Mouse (Mus musculus) gastrocnemius, adult 2 months (tissue): ENCODE measurements around the gene Xrcc4. TPM values are rescaled to one million over a fixed set of nuclear protein-coding genes. Genes with fewer than 3 reads are reported as not detected.
A peak's percentile ranks its signal among the peaks of the same experiment; 100 is the strongest.

Experiments used
- DNase-seq: peaks from one replicate; pipeline ENCODE4 v3.0.0; 2022
- H3K27ac ChIP-seq: fragments of 200-600 bp; 2 replicates; pipeline ENCODE4 v1.8.1; 2022; ENCODE audit warnings: mild to moderate bottlenecking
- H3K4me3 ChIP-seq: fragments of 200-600 bp; 2 replicates; pipeline ENCODE4 v1.8.1; 2022; ENCODE audit warnings: mild to moderate bottlenecking, moderate library complexity
- CTCF ChIP-seq: fragments of 200-600 bp; IDR thresholded peaks from 2 replicates; pipeline ENCODE4 v1.8.1; 2022; ENCODE audit warnings: antibody characterized with exemption, mild to moderate bottlenecking, moderate library complexity
- intact Hi-C: fragments of 180-260 bp; cut with DNase I; formaldehyde crosslinking; loops from one replicate; pipeline ENCODE4 v1.15.1; 2025
- total RNA-seq, 2 experiments: library from RNA; stranded (reverse); gene quantifications; 2 replicates each; pipeline ENCODE4 v1.2.3; 2021

The Xrcc4 gene
- total RNA-seq, 2 experiments from 2014 or later = 8.0 to 8.1 TPM

- peak overlapping the region; percentile 53 for H3K4me3 ChIP-seq
- intact Hi-C loops = no loop called here
- TF ChIP-seq CTCF = no peak
- H3K27ac ChIP-seq = peak overlapping the region; percentile 68
- DNase-seq = peak; percentile 31
Observed at GRCm38 (mm10) chr13:89913891-89914290, 175.5 kb downstream of the Xrcc4 start.

GRCm38 (mm10) chr13:89906120-89906519 lies 183.3 kb downstream of the Xrcc4 start:
- TF ChIP-seq CTCF = no peak
- Histone ChIP-seq H3K27ac (no peak overlapping the region), H3K4me3 (no peak overlapping the region)
- intact Hi-C loops = no loop called here
- no peak for DNase-seq

DNA sequence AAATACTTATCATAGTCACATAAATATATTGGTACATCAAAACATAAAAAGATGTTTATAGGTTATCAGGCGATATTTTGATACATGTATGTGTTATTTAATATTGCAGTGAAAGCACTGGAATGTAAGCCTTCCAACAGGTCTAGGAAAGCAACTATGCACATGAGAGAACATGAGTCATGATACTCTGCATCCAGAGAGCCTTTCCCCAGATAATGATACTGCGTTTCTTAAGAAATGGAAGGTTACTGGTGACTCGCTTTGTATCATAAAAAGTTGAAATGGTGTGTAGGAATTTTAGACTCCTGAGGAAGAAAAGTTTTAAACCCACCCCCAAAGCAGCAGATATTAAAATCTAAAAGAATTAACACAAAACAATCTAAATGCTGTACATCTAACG lies 190.3 kb downstream of the Xrcc4 start:
- Histone ChIP-seq H3K27ac (no peak overlapping the region), H3K4me3 (no peak overlapping the region)
- no peak for DNase-seq
- intact Hi-C loops = no loop called here
- no peak for TF ChIP-seq CTCF

- no peak for DNase-seq
- Histone ChIP-seq H3K4me3 (no peak overlapping the region), H3K27ac (no peak overlapping the region)
- intact Hi-C loops = no loop called here
- no peak for TF ChIP-seq CTCF
Observed at GRCm38 (mm10) chr13:89892140-89892539, 197.3 kb downstream of the Xrcc4 start.

DNA sequence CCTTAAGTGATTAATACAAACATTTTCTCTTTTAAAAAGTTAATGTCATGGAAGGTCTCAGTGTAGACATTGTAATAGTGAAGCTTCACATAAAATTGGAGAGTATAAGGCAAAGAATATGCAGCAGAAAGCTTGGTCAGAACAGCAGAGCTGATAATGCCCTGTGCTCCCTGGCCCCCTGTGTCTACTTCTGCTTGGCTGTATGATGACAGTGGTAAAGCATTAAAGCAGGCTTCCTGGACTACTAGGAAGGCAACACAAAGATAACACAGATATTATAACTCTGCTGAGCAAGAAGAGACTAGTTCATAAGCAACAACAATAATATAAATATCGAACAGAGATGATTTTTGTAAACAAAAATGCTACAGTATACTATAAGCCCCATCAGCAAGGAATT lies 199.2 kb downstream of the Xrcc4 start:
- TF ChIP-seq CTCF = no peak
- no peak for DNase-seq
- intact Hi-C loops = no loop called here

GRCm38 (mm10) chr13:89889074-89889473 lies 200.3 kb downstream of the Xrcc4 start:
- no peak for TF ChIP-seq CTCF
- Histone ChIP-seq H3K27ac (no peak overlapping the region), H3K4me3 (no peak overlapping the region)
- intact Hi-C loops = no loop called here
- peak; percentile 26 for DNase-seq

More for the DNA sequence above, 199.2 kb downstream of the Xrcc4 start:
- H3K27ac ChIP-seq = no peak overlapping the region
- H3K4me3 ChIP-seq = no peak overlapping the region

- no peak for TF ChIP-seq CTCF
- intact Hi-C loops = no loop called here
- no peak overlapping the region for H3K4me3 ChIP-seq
- no peak overlapping the region for H3K27ac ChIP-seq
- no peak for DNase-seq
Observed at GRCm38 (mm10) chr13:89883523-89883922, 205.9 kb downstream of the Xrcc4 start.

GRCm38 (mm10) chr13:89881281-89881680 lies 208.1 kb downstream of the Xrcc4 start:
- H3K4me3 ChIP-seq = no peak overlapping the region
- no peak for TF ChIP-seq CTCF
- intact Hi-C loops = no loop called here
- no peak for DNase-seq
- no peak overlapping the region for H3K27ac ChIP-seq

- intact Hi-C loops = loop anchor here (10.0 kb wide), 1 partner anchor 94 kb away; no protein-coding TSS in a partner anchor
- TF ChIP-seq CTCF = no peak
- no peak overlapping the region for H3K4me3 ChIP-seq
- no peak overlapping the region for H3K27ac ChIP-seq
- no peak for DNase-seq
Observed at GRCm38 (mm10) chr13:89878832-89879468, 210.5 kb downstream of the Xrcc4 start.

DNA sequence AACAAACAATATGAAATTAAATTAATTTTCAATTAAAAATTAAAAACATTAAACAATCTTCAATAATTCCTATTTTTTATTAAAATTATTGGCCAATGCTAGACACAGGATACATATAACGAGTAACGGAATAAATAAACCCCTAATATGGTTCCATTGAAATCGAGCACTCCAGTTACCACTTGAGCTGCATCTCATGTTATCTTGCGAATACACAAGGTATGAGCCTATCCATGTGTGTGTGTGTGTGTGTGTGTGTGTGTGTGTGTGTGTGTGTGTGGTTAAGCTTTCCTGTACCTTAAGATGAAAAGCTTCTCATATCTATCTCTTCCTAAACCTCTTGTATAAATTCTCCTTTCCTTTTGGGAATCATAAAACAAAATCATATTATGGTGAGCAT lies 213.9 kb downstream of the Xrcc4 start:
- no peak for TF ChIP-seq CTCF
- Histone ChIP-seq H3K4me3 (no peak overlapping the region), H3K27ac (no peak overlapping the region)
- DNase-seq = no peak
- intact Hi-C loops = loop anchor here (10.0 kb wide), 1 partner anchor 91 kb away; no protein-coding TSS in a partner anchor

DNA sequence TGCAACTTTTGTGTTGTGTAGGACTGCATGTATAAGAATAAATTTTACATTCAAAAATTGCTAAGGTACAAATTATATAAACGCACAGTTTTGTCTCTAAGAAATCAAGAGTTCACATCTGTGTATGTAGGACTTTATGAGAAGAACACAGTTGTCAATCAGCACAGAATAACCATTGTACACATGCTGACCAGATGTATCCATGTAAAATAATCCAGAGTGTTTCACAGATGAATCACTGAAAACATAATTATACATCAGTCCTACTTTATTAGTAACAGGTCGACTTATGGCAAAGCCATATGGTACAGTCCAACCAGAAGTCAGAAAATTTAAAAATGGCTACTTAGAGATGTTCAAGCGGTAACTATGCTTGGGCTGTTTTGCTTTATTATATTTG lies 216.7 kb downstream of the Xrcc4 start:
- Histone ChIP-seq H3K27ac (no peak overlapping the region), H3K4me3 (no peak overlapping the region)
- intact Hi-C loops = loop anchor here (10.0 kb wide), 1 partner anchor 88 kb away; no protein-coding TSS in a partner anchor
- TF ChIP-seq CTCF = no peak
- DNase-seq = no peak

GRCm38 (mm10) chr13:89854139-89854538 lies 235.3 kb downstream of the Xrcc4 start:
- intact Hi-C loops = no loop called here
- no peak overlapping the region for H3K27ac ChIP-seq
- no peak for DNase-seq
- no peak overlapping the region for H3K4me3 ChIP-seq
- no peak for TF ChIP-seq CTCF

- TF ChIP-seq CTCF = no peak
- no peak for DNase-seq
- no peak overlapping the region for H3K27ac ChIP-seq
- intact Hi-C loops = no loop called here
- H3K4me3 ChIP-seq = no peak overlapping the region
Observed at GRCm38 (mm10) chr13:89850746-89851145, 238.7 kb downstream of the Xrcc4 start.

DNA sequence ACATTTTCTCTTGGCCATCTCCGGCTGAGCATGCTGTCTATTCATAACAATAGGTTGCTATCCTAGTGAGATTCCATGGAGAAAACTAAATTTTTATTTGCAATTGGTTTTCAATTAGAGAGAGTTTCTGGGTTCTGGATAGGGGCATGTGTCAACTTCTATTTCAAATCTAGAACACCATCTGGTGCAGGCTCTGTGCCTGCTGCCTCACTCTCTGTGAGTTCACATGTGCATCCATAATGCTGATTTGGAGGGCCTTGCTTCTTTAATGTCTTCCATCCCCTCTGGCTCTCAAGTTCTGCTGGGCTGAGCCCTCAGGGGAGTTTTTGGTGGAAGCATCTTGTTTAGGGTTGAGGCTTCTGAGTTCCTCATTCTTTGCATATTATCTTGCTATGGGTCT lies 239.5 kb downstream of the Xrcc4 start:
- no peak for DNase-seq
- no peak overlapping the region for H3K4me3 ChIP-seq
- no peak for TF ChIP-seq CTCF
- intact Hi-C loops = no loop called here
- H3K27ac ChIP-seq = no peak overlapping the region
